Comparison of ENCODE assay signal across 11 mouse cellular contexts in genomic region chr3:102099242-102099641, GRCm38 (mm10). TPM values are rescaled to one million over a fixed set of nuclear protein-coding genes. Genes with fewer than 3 reads are reported as not detected.
A peak's percentile ranks its signal among the peaks of the same experiment; 100 is the strongest.
DNase-seq lines count a peak whose midpoint lies in the region; ATAC-seq lines count a peak whose summit lies in the region.
"Had no signal": no experiment of that assay in that cellular context is flagged by ENCODE, and none has a peak within 500 bp of the region (broad histone marks: within the 10 kb centered on the region; RNA-seq: fewer than 3 reads in every experiment).

No protein-coding gene starts in this region.

- H3K36me3 ChIP-seq in embryonic facial prominence, embryonic 11.5 days (replicated peaks; ENCODE audit: control insufficient read depth, insufficient read depth, low read depth, low read length), result no peaks in the 10 kb centered on the region

- no peak overlapping the region for H3K27ac ChIP-seq in embryonic facial prominence, embryonic 11.5 days (replicated peaks; ENCODE audit: low read depth, low read length)

- no peak overlapping the region for H3K4me2 ChIP-seq in embryonic facial prominence, embryonic 11.5 days (ENCODE audit: low read depth, low read length)

- H3K4me1 ChIP-seq in embryonic facial prominence, embryonic 11.5 days (ENCODE audit: control insufficient read depth, insufficient read depth, low read length), result no peaks in the 10 kb centered on the region
- H3K4me1 ChIP-seq: megakaryocyte, embryonic 14.5 days had no signal

- H3K9ac ChIP-seq in embryonic facial prominence, embryonic 11.5 days (replicated peaks; ENCODE audit: low read length), result no peak overlapping the region

- ATAC-seq in embryonic facial prominence, embryonic 11.5 days (replicated peaks; ENCODE audit: insufficient number of reproducible peaks, low FRiP score, low TSS enrichment, low read depth), result no peak
- no peak for ATAC-seq in megakaryocyte-erythroid progenitor cell, adult 5-6 weeks (replicated peaks; ENCODE audit: low FRiP score, low TSS enrichment, poor library complexity, severe bottlenecking)

- H3K4me3 ChIP-seq in embryonic facial prominence, embryonic 11.5 days (ENCODE audit: low read depth, low read length), result no peak overlapping the region
- H3K4me3 ChIP-seq: megakaryocyte, embryonic 14.5 days had no signal

- WGBS in embryonic facial prominence, embryonic 11.5 days, result 40% methylated on average over 9 of the region's 10 CpGs

- DNase-seq in cerebellum, postnatal 14 days, result peak; percentile 49 to 63
- no peak for DNase-seq in cerebellum, adult 8-10 months
- DNase-seq in embryonic facial prominence, embryonic 11.5 days (ENCODE audit: low spot score), result peak; percentile 22
- DNase-seq in heart, adult 9 months (ENCODE audit: low spot score in 2 of 2), result peak; percentile 69 to 75
- DNase-seq in heart, postnatal 4 days, result peak; percentile 79
- DNase-seq in urinary bladder, postnatal 4 days (ENCODE audit: low spot score in 2 of 2), result no peak
- no peak for DNase-seq in c-Kit-positive CD71-positive TER-119-positive erythroid progenitor cells, embryonic 14.5 days (ENCODE audit: low spot score)
- DNase-seq: cerebellum, postnatal 36 days; kidney, postnatal 36 days had no signal

- no peaks in the 10 kb centered on the region for H3K9me3 ChIP-seq in embryonic facial prominence, embryonic 11.5 days (replicated peaks; ENCODE audit: control insufficient read depth, low read length)
- H3K9me3 ChIP-seq: megakaryocyte, embryonic 14.5 days had no signal

- no peaks in the 10 kb centered on the region for H3K27me3 ChIP-seq in embryonic facial prominence, embryonic 11.5 days (ENCODE audit: control insufficient read depth, insufficient read depth, low read length)
- H3K27me3 ChIP-seq: megakaryocyte, embryonic 14.5 days had no signal

RNA-seq across cellular contexts. Expression of gene Casq2, which starts 13.0 kb away (rescaled TPM):
- 0.99 and 2.3 TPM in 2 replicates for polyA plus RNA-seq in embryonic facial prominence, embryonic 11.5 days (2014; fragmentation: Nextera tagmentation; extraction: Ambion mirVana)
- total RNA-seq in heart, postnatal 4 days (2021), result 100 to 1,000 TPM; 914 to 961 TPM
- not detected in 2 replicates for total RNA-seq in megakaryocyte-erythroid progenitor cell, adult 5-6 weeks (2014; fragmentation: Nextera tagmentation)
- total RNA-seq in megakaryocyte-erythroid progenitor cell, adult 5-6 weeks (2017), result not detected in 2 replicates

Comparison
In these comparisons a context has a peak if more than half of its experiments do, and no peak if none do; other contexts are left out.
1. DNase-seq: peak in cerebellum, postnatal 14 days (2 of 2), embryonic facial prominence, embryonic 11.5 days (single experiment), heart, adult 9 months (2 of 2) and heart, postnatal 4 days (single experiment); none in cerebellum, adult 8-10 months (single experiment), urinary bladder, postnatal 4 days (0 of 2) and c-Kit-positive CD71-positive TER-119-positive erythroid progenitor cells, embryonic 14.5 days (single experiment).
2. RNA of gene Casq2, which starts 13.0 kb away (total RNA-seq): 914 to 961 TPM in heart, postnatal 4 days; not detected in megakaryocyte-erythroid progenitor cell, adult 5-6 weeks; every median in the first group is over 100 times any median in the second.